ENCODE assay signal across 18 mouse cellular contexts in the genomic region with DNA sequence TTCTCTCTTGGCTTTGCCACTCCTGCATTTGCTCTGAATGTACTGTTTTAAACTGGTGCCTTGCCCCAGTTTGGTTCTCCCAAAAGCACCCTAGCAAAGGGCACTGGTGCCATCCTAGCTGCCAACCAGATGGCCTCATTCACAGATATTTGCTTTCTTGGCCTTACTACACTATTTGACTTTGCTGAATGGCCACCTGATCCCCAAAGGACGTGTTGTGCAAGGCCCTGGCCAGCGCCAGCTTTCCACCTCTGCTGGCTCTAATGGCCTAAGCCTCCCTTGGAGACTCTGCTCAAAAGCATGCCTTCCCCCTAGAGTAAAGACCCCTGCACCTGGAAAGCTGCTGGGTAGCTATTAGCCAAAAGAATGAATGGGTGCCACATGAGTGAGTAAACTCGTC.
DNase-seq lines count a peak whose midpoint lies in the region; ATAC-seq and TF ChIP-seq lines count a peak whose summit lies in the region.
"Had no signal": no experiment of that assay in that cellular context is flagged by ENCODE, and none has a peak within 500 bp of the region (broad histone marks: within the 10 kb centered on the region; RNA-seq: fewer than 3 reads in every experiment).

No protein-coding gene starts in this region.

- no peak overlapping the region for H3K27ac ChIP-seq in heart, embryonic 11.5 days (ENCODE audit: low read depth, low read length)
- H3K27ac ChIP-seq: embryonic facial prominence, embryonic 10.5 days; hindbrain, embryonic 12.5 days; kidney, postnatal 0 days; stomach, embryonic 15.5 days had no signal

- WGBS in heart, embryonic 11.5 days (ENCODE audit: insufficient replicate concordance): 71% methylated on average over 3 of the region's 3 CpGs
- 47% methylated on average over 3 of the region's 3 CpGs for WGBS in lung, adult 2 months

- H3K36me3 ChIP-seq in heart, embryonic 11.5 days (ENCODE audit: control insufficient read depth, insufficient read depth, low read length): no peaks in the 10 kb centered on the region
- H3K36me3 ChIP-seq: embryonic facial prominence, embryonic 10.5 days; hindbrain, embryonic 12.5 days; stomach, embryonic 15.5 days had no signal

- peak; percentile 82 for DNase-seq in adrenal gland, postnatal 10 days
- DNase-seq in adrenal gland, adult 8-10 months: no peak
- peak; percentile 95 for DNase-seq in heart, adult 11 months
- DNase-seq in adipocyte (ENCODE audit: low spot score): peak; percentile 25
- peak; percentile 32 for DNase-seq in lung, adult 2 months
- no peak for DNase-seq in thymus, postnatal 10 days (ENCODE audit: low spot score in 2 of 2)
- no peak for DNase-seq in c-Kit-positive CD71-positive TER-119-positive erythroid progenitor cells, embryonic 14.5 days (ENCODE audit: low spot score)
- DNase-seq: cerebellum, adult 11-12 months; kidney, adult 18-20 months; retina, postnatal 1 day had no signal

- no peak for TF ChIP-seq POLR2A in lung, adult 2 months (IDR thresholded peaks at IDR 0.05; ENCODE audit: borderline replicate concordance, extremely low read depth, low read depth, low read length)

- H3K4me3 ChIP-seq in heart, embryonic 11.5 days (ENCODE audit: low read depth, low read length): no peak overlapping the region
- no peak overlapping the region for H3K4me3 ChIP-seq in lung, adult 2 months (replicated peaks; ENCODE audit: extremely low read depth, low read depth, low read length)
- H3K4me3 ChIP-seq: embryonic facial prominence, embryonic 10.5 days; hindbrain, embryonic 12.5 days; stomach, embryonic 15.5 days had no signal

- no peak for TF ChIP-seq CTCF in lung, adult 2 months (IDR thresholded peaks at IDR 0.05; ENCODE audit: insufficient read depth, low read length)

- H3K9ac ChIP-seq in heart, embryonic 11.5 days (ENCODE audit: low read depth, low read length): no peak overlapping the region
- H3K9ac ChIP-seq: hindbrain, embryonic 12.5 days; stomach, embryonic 15.5 days had no signal

- H3K4me2 ChIP-seq in heart, embryonic 11.5 days: no peak overlapping the region
- H3K4me2 ChIP-seq: hindbrain, embryonic 12.5 days; stomach, embryonic 15.5 days had no signal

- no peak for ATAC-seq in heart, embryonic 11.5 days (replicated peaks; ENCODE audit: insufficient number of reproducible peaks, low FRiP score, low TSS enrichment)
- ATAC-seq: activated CD4-positive, CD25-positive, alpha-beta regulatory T cell, adult 4 months; CD4-positive, CD25-positive, alpha-beta regulatory T cell, adult 4 months; midbrain, embryonic 16.5 days had no signal

- H3K9me3 ChIP-seq in heart, embryonic 11.5 days (replicated peaks; ENCODE audit: control insufficient read depth, low read length): no peaks in the 10 kb centered on the region
- H3K9me3 ChIP-seq: embryonic facial prominence, embryonic 10.5 days; hindbrain, embryonic 12.5 days; stomach, embryonic 15.5 days had no signal

- no peaks in the 10 kb centered on the region for H3K4me1 ChIP-seq in heart, embryonic 11.5 days (ENCODE audit: control insufficient read depth, insufficient read depth, low read length)
- H3K4me1 ChIP-seq in lung, adult 2 months (ENCODE audit: control insufficient read depth, insufficient read depth, low read length): no peaks in the 10 kb centered on the region
- H3K4me1 ChIP-seq: hindbrain, embryonic 12.5 days had no signal

- no peaks in the 10 kb centered on the region for H3K27me3 ChIP-seq in heart, embryonic 11.5 days (ENCODE audit: control insufficient read depth, insufficient read depth, low read length)
- H3K27me3 ChIP-seq: hindbrain, embryonic 12.5 days; stomach, embryonic 15.5 days had no signal

Comparison
In these comparisons a context has a peak if more than half of its experiments do, and no peak if none do; other contexts are left out.
1. DNase-seq: peak in adrenal gland, postnatal 10 days (single experiment), heart, adult 11 months (single experiment), adipocyte (single experiment) and lung, adult 2 months (single experiment); none in adrenal gland, adult 8-10 months (single experiment), thymus, postnatal 10 days (0 of 2) and c-Kit-positive CD71-positive TER-119-positive erythroid progenitor cells, embryonic 14.5 days (single experiment).